Mouse (Mus musculus): ENCODE measurements around the gene Tpst1.

Tpst1 gene

DNA sequence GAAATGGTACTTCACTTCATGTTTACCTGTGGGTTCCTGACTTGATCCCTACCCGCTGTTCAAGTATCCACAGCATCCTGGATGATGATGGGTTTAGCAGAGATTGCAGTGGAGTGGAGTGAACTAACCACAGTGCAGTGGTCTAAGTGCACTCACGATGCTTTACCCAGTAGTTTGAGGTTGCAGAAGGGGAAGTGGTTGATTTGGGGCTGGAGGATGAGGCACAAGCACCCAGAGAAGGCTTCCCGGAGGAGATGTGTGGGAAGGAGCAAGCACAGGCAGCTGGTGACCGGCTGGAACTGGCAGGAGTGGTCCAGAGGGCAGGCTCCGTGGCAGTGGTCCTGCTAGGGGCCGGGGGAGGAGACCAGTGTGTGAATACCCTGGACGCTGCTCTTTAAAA lies 16.1 kb downstream of the Tpst1 start:
- no peak for DNase-seq (ENCODE audit: extremely low read depth, low read depth, low spot score)

DNA sequence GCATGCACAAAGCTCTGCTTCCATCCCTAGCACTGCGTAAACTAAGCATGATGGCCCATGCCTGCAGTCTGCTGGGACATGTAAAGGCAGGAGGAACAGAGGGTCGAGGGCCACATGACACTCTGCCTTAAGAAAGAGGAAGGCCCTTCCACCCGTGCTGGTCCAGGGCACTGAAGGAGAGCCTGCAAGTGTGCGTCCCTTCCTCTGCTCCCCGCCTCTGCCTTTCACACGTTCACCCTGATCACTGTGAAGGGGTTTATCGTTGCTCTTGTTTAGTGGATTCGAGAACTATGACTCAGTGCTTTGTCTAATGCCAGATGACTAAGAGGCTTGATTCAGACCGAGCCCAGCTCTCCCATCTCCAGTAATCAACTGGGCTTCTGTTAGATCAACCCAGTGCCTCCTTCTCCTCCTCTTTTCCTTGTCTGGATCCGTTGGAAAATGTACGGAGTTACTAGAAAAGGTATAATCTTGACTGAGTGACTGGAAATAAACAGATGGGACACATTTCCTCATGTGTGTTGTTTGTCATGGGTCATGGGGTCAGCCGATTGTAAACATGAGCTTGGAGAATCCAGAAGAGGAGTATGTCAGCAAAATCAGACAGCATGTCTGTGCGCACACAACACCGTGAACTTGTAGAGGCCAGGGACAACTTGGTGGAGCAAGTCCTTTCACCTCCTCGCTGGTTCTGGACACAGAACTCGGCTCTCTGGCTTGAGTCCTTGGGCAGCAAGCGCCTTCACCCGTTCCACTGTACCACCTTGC lies 16.7 kb downstream of the Tpst1 start:
- DNase-seq (ENCODE audit: extremely low read depth, low read depth, low spot score) = no peak

DNA sequence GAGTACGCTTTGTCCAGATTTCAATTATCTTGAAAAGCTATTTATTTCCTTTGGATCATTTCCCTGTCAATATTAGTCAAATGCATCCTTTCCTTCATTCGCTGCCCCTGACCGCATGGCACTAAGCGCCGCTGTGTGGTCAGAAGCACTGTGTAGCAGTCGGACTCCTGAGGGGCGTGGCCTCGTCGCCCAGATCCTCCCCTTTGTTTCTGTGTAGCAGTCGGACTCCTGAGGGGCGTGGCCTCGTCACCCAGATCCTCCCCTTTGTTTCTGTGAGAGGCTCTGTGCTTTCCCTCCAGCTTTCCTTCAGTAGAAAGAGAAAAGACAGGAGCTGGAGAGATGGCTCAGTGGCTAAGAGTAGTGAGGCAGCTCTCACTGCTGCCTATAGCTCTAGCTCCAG lies 23.6 kb downstream of the Tpst1 start:
- no peak for DNase-seq (ENCODE audit: extremely low read depth, low read depth, low spot score)

DNA sequence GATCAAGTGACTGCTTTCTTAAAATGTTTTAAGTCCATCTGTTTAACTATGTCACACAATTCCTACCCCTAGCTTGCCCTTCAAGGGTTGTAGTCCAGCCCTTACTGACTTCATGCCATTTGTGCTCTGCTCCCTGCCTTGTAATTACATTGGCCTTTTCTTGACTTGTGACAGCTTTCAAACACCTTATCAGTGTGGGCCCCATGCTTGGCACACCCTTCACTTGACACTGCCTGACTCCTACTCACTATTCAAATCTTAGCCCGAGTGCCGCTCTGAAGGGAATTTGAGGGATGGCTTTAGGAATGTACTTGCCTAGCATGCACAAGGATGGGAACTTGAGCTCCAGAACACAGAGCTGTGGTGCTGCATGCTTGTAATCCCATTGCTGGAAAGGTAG lies 24.7 kb downstream of the Tpst1 start:
- DNase-seq (ENCODE audit: extremely low read depth, low read depth, low spot score) = no peak

DNA sequence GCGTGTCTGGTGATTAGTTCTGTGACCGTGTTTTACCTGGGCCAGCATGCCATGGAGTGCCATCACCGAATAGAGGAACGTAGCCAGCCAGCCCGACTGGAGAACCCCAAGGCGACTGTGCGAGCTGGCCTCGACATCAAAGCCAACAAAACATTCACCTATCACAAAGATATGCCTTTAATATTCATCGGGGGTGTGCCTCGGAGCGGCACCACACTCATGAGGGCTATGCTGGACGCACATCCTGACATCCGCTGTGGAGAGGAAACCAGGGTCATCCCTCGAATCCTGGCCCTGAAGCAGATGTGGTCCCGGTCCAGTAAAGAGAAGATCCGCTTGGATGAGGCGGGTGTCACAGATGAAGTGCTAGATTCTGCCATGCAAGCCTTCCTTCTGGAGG lies 28.6 kb downstream of the Tpst1 start:
- DNase-seq (ENCODE audit: extremely low read depth, low read depth, low spot score) = no peak

DNA sequence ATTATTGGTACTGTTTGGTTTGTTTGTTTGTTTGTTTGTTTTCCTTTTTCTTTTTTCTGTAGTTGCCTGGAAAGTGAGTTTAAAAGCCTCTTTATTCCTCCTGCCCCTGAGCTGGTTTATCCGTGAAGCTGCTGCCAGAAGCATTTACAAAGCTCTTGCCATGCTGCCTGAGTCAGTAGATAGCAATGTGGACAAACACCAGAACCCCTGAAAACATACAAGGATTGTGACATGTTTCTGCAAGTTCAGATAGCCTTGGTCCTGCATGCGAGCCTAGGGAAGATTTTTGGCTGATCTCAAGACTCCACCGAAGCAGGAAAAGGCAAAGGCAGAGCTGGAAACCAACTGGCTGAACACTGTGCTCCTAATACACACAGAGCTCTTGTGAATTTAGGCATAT lies 36.2 kb downstream of the Tpst1 start:
- DNase-seq (ENCODE audit: extremely low read depth, low read depth, low spot score) = peak; percentile 18

DNA sequence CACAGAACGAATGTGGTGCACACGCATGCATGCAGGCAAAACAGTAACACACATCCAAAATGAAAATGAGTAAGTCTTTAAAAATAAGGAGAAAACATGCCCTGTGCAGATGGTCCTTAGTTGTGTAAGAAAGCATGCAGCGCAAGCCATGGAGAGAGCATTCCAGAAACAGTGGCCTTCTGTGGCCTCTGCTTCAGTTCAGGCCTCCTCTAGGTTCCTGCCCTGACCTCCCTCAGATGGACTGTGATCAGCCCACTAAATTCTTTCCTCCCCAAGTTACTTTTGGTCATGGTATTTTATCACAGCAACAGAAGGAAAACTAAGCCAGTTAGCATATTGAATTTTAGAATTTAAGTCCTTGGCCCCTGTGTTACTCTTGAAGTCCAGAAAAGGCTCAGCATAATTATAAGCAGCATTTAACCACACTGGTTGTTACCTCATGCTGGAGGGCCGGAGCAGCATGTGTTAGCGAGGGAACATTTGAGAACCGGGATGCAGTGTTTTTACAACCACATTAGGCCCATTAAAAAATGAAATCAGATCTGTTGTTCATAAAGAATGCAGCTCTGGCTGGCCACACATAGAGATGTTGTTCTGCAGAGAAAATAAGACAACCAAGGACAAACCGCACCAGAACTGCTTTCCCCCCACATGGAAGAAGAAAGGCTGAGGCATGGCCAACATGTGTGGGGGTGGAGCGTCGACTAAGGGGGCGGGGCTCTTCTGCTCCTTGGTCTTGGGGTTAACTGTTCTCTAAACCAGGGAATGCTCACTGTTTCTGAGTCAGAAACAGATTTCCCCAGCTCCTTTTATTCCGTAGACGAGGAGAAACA lies 37.7 kb downstream of the Tpst1 start:
- no peak for DNase-seq (ENCODE audit: extremely low read depth, low read depth, low spot score)

DNA sequence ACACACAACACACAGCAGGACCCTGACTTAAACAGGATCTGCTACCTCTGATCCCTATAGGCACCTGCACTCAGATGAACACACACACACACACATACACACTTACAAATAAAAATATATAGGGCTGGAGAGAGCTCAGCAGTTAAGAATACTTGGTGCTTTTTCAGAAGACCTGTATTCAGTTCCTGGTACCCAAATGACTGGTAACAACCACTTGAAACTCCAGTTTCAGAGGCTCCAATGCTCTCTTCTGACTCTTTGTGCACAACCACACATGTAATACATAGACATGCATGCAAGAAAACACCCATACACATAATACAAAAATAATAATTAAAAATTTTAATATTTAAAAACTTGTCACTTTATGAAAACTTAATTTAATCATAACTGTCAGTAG lies 39.5 kb downstream of the Tpst1 start:
- no peak for DNase-seq (ENCODE audit: extremely low read depth, low read depth, low spot score)

DNA sequence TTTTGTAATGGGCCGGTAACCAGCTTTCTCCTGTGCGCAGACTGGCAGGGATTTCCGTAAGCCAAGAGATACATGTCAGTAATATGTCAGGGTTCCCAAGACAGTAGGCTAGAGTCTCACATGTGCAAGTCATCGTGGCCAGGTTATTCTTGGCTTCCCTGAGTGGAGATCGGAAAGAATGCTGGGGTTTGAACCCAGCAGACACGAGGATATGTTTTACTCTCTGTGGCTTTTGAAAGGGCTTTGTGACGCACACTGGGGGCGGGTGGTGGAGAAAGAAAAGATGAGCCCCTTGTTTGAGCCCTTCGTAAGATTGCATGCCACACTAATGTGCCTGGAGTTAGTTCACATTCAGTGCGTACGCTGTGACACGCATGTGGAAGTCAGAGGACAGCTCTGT lies 43.0 kb downstream of the Tpst1 start:
- no peak for DNase-seq (ENCODE audit: extremely low read depth, low read depth, low spot score)

DNA sequence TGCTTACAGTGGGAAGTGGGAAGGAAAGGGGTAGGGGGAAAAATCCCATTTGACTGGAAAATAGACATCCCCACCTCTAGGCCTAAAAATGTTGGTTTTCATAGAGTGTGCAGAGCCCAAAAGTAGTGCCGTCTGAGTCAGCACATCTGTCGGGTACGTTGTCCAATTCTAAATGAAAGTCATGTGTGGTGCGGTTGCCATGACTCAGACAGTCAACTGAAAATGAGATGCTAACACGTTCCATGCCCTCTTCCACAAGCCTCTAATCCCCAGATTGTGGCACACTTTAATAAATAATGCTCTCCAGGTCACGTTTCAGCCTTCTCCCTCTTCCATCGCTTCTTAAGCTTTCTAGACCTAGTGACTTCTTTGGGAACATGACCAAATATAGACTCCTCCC lies 43.7 kb downstream of the Tpst1 start:
- DNase-seq (ENCODE audit: extremely low read depth, low read depth, low spot score) = no peak

DNA sequence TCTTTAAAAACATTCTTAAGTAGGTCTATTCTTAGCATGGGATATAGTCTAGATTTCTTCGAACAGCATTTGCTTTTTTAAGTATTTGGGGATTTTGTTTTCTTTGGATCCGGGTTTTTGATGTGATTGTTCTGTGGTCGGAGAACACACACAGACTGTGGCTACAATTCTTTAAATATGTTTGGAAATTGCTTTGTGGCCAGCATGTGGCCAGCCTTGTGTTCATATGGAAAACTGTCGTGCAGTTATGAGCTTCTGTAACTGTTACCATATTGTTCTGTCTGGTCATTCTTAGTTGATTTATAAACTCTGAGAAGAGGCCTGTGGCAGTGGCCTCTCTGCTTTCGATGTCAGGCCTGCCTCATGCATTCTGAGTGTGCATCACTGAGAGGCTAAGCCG lies 44.8 kb downstream of the Tpst1 start:
- no peak for DNase-seq (ENCODE audit: extremely low read depth, low read depth, low spot score)

DNA sequence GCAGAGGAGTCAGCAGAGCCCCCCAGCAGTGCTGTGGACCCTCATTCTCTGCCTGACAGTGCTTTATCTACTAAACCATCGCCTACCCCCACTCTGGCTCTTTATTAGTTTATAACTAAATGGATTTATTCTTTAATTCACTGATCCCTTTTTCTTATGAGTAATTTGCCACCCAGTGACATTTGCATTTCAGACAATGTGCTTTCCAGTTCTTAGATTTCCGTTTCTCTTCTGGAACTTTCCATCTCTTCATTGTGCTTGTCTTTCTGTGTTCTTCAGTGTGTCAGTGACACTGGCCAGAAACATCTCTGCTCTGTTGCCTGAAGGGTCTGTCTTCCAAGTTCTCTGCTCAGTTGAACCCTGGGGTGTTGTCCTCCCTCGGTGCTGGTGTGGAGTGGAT lies 46.1 kb downstream of the Tpst1 start:
- no peak for DNase-seq (ENCODE audit: extremely low read depth, low read depth, low spot score)

DNA sequence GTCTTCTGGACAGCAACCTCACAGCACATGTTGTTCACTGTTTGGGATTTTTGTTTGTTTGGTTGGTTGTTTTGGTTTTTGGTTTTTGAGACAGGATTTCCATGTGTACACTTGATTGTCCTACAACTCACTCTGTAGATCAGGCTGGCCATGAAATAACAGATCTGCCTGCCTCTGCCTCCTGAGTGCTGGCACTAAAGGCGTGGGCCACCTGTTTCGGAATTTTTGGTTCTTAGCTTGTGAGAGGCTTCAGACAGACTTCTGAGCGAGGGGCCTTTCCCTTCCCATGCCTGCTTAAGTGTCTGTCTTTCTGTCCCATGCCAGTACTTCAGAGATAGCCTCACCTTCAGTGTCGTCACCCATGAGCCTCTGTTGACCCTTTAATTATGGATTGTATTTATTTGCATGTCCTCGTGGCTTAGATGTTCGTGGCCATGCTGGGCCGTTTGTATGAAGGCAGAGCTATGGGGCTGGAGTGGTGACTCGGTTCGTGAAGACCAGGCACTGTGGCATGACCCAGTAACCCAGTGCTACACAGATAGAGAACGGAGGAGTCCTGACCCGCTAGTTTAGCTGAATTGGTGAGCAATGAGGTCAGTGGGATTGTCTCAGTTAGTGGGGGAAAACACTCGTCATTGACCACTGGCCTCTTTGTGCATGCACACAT lies 47.1 kb downstream of the Tpst1 start:
- no peak for DNase-seq (ENCODE audit: extremely low read depth, low read depth, low spot score)

DNA sequence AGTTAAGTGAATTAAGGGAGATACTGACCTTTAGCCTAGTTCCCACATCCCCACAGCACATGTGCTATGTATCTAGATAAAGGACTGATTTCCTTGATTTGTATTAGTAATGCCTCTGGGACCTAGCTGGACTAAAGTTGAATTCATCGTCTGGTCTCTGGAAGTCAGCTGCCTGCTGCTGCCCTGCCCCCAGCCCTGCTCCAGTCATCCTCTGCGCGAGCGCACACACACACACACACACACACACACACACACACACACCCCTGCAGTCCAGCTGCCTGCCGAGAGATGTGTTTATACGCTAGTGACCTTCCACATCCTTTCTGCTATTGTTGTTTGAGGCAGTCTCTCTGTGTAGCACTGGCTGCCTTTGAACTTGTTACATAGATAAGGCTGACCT lies 47.8 kb downstream of the Tpst1 start:
- DNase-seq (ENCODE audit: extremely low read depth, low read depth, low spot score) = no peak

DNA sequence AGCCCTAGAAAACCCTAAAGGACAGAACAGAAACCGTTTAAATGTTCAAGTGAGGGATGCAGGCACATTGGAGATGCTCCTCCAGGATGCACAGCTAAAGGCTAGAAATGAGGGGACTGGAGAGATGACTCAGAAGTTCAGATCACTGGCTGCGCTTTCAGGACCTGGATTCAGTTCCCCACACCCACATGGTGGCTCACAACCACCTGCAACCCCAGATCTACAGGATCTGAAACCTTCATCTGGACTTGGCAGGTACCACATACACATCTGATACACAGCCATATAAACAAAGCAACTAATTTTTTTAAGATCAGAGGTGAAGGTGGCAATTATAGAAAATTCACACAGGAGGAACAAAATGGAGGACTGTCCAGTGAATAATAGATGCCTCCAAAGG lies 49.2 kb downstream of the Tpst1 start:
- DNase-seq (ENCODE audit: extremely low read depth, low read depth, low spot score) = no peak

DNA sequence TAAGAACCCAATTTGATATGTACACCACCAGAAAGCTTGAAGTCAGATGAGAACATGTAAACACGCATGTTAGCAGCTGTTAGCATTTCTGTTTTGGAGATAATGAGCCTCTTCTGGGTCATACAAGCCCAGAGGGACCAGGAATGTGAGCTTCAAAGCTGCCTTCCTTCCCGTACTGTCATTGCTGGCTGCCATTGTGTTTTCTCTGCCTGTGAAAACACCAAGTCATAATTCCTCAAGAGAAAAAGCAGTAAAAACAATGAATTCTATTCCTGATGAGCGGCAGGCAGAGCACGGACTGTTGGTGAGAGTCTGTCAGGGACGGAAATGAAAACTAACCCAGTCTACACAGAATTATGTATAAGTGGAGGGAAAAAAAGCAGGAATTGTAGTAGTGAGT lies 51.1 kb downstream of the Tpst1 start:
- no peak for DNase-seq (ENCODE audit: extremely low read depth, low read depth, low spot score)

DNA sequence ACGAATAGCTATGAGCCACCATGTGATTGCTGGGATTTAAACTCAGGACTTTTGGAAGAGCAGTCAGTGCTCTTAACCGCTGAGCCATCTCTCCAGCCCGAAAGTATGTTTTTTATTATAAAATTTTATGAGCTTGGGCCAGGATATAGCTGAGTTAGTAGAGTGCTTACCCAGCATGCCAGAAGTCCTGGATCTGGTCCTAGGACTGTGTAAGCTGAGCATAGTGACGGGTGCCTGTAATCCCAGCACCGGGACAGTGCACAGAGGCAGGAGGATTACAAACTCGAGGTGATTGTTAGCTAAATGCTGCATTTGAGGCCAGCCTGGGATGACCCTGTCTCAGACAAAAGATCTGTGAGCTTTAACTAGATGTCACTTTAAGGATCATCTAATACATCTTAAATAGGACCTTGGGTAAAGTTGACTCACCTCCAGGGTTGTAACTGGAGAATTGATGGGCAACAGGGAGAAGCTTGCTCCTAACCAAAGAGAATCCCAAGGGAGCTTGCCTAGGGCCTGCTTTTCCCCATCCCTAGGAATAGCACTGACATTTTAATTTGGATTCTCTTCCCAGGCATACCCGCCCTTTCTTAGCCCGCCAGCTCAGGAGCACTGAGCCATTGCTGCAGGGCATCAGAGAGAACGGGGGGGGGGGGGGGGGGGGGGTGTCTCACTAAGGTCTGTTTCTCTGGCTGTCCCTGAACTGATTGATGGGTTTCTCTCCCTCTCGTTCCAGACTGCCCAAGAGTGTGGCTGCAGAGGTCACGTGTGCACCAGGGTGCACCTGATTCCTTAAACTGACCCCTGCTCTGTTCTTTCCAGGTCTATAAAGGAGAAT lies 55.8 kb downstream of the Tpst1 start:
- no peak for DNase-seq (ENCODE audit: extremely low read depth, low read depth, low spot score)

DNA sequence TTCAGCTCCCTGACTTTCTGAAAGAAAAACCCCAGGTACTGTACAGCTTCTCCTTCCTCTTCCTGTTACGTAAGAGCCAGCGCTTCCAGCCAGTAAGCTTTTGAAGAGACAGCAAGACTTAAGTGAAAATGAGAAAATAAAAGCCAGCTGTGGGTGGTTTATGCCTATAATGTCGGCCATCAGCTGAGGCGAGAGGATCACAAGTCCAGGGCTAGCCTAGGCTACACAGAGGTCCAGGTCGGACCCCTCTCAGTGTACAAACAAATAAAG lies 56.3 kb downstream of the Tpst1 start:
- no peak for DNase-seq (ENCODE audit: extremely low read depth, low read depth, low spot score)

DNA sequence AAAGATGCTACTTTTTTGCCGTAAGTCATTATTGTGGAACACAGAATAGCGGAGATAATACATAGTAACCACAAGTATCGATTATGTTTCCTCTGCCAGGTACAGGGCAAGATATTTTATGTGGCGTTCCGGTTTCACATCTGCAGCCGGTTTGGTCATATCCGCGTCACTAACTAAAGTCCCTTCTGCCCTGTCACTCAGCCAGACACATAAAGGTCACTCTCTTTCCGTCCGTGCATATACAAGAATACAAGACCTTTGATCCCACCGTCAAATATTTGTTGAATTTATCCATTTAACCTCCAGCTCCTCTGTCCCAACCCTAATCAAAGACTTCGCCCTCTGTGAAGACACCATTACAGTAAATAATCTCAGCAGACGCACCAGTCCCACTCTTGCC lies 63.5 kb downstream of the Tpst1 start:
- DNase-seq (ENCODE audit: extremely low read depth, low read depth, low spot score) = no peak

DNA sequence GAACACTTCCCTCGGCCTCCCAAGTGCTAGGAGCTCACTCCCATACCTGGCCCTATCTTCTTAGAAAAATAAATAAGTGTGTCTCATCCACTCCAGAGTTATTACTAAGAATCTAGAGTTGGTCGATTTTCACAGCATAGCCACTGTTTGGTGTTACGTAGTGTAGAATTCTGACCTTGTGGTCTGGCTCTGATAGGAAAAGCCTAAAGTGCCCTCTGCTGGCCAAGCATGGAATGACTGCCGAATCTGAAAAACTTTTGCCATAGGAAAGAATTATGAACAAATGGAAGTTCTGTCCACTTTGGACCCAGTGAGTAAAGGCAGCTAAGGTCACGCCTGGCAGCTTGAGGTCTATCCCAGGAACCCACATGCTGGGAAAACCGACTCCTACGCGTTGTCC lies 66.3 kb downstream of the Tpst1 start:
- DNase-seq (ENCODE audit: extremely low read depth, low read depth, low spot score) = no peak

DNA sequence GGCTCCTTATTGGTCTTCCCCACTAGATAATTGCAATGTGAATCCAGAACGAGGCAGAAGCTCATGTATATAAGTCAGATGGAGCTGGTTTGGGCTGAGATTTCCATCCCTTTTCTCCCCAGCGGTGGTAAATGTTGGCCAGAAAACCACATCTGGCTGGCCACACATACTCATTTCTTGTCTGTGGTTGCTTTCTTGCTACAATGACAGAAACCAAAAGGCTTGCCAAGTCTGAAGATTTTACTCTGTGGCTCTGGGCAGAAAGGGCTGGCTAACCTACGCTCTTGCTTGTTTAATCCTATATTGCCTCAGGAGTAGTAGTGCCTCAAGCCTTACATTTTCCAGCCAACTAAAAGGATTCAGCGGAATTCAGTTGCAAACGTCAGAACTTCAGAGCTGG lies 68.0 kb downstream of the Tpst1 start:
- DNase-seq (ENCODE audit: extremely low read depth, low read depth, low spot score) = no peak
